In genomic region chr9:107521711-107522399, GRCm38 (mm10) we compare ENCODE assay signal across 8 mouse cellular contexts. TPM values are rescaled to one million over a fixed set of nuclear protein-coding genes. Genes with fewer than 3 reads are reported as not detected.
DNase-seq lines count a peak whose midpoint lies in the region; ATAC-seq and TF ChIP-seq lines count a peak whose summit lies in the region.

No protein-coding gene starts in this region.

- no peaks in the 10 kb centered on the region for H3K9me3 ChIP-seq in neural tube, embryonic 11.5 days (ENCODE audit: control insufficient read depth, low read length)
- no peaks in the 10 kb centered on the region for H3K9me3 ChIP-seq in forebrain, embryonic 10.5 days
- H3K9me3 ChIP-seq in limb, embryonic 15.5 days: no peaks in the 10 kb centered on the region

- H3K4me3 ChIP-seq in neural tube, embryonic 11.5 days (ENCODE audit: low read depth, low read length): no peak overlapping the region
- H3K4me3 ChIP-seq in forebrain, embryonic 10.5 days: peak overlapping the region; percentile 37
- no peak overlapping the region for H3K4me3 ChIP-seq in limb, embryonic 15.5 days
- no peak overlapping the region for H3K4me3 ChIP-seq in cerebellum, adult 2 months (replicated peaks; ENCODE audit: insufficient read depth, low read depth, low read length)

- H3K27ac ChIP-seq in neural tube, embryonic 11.5 days (ENCODE audit: low read depth, low read length): no peak overlapping the region
- H3K27ac ChIP-seq in forebrain, embryonic 10.5 days: peak overlapping the region; percentile 68
- no peak overlapping the region for H3K27ac ChIP-seq in limb, embryonic 15.5 days
- no peak overlapping the region for H3K27ac ChIP-seq in cerebellum, adult 2 months (ENCODE audit: insufficient read depth, low read length)

- DNase-seq in neural tube, embryonic 11.5 days (ENCODE audit: low spot score): no peak
- no peak for DNase-seq in neural tube, embryonic 10.5 days (ENCODE audit: extremely low spot score, low spot score)
- no peak for DNase-seq in forebrain, embryonic 10.5 days (ENCODE audit: extremely low spot score, low spot score)
- peak; percentile 77 for DNase-seq in retina, postnatal 1 day
- DNase-seq in cerebellum, adult 11-12 months: no peak
- no peak for DNase-seq in urinary bladder, postnatal 4 days (ENCODE audit: low spot score in 2 of 2)
- DNase-seq in cerebellum, adult 2 months: no peak

- peaks cover 5% of the 10 kb centered on the region; the same call in 1 of the 2 replicates for H3K4me1 ChIP-seq in neural tube, embryonic 11.5 days (ENCODE audit: control insufficient read depth, insufficient read depth, low read length)
- peaks cover 34% of the 10 kb centered on the region for H3K4me1 ChIP-seq in forebrain, embryonic 10.5 days
- H3K4me1 ChIP-seq in limb, embryonic 15.5 days: peaks cover 23% of the 10 kb centered on the region
- H3K4me1 ChIP-seq in cerebellum, adult 2 months (ENCODE audit: control insufficient read depth, insufficient read depth, low read length): no peaks in the 10 kb centered on the region

- 0 out of 2 replicates have a peak, but pooled peaks have one; percentile 22 for ATAC-seq in neural tube, embryonic 11.5 days (ENCODE audit: insufficient read depth, low FRiP score, low TSS enrichment)
- ATAC-seq in limb, embryonic 15.5 days (ENCODE audit: insufficient number of reproducible peaks, low FRiP score, low TSS enrichment, low read depth): no peak

- TF ChIP-seq POLR2A in cerebellum, adult 2 months (IDR thresholded peaks at IDR 0.05; ENCODE audit: borderline replicate concordance, insufficient read depth, low read length): no peak

- peaks cover 14% of the 10 kb centered on the region for H3K27me3 ChIP-seq in neural tube, embryonic 11.5 days (ENCODE audit: control insufficient read depth, insufficient read depth, low read length)
- H3K27me3 ChIP-seq in forebrain, embryonic 10.5 days (ENCODE audit: poor library complexity, severe bottlenecking): peaks cover 63% of the 10 kb centered on the region
- peaks cover 28% of the 10 kb centered on the region for H3K27me3 ChIP-seq in limb, embryonic 15.5 days
- H3K27me3 ChIP-seq in cerebellum, adult 2 months (ENCODE audit: control insufficient read depth, insufficient read depth, low read length): no peaks in the 10 kb centered on the region

- H3K9ac ChIP-seq in neural tube, embryonic 11.5 days (ENCODE audit: low read length): peak overlapping the region; percentile 27; the same call in 1 of the 2 replicates
- no peak overlapping the region for H3K9ac ChIP-seq in limb, embryonic 15.5 days

- H3K36me3 ChIP-seq in neural tube, embryonic 11.5 days (ENCODE audit: control insufficient read depth, insufficient read depth, low read length): no peaks in the 10 kb centered on the region
- H3K36me3 ChIP-seq in forebrain, embryonic 10.5 days (replicated peaks): no peaks in the 10 kb centered on the region
- H3K36me3 ChIP-seq in limb, embryonic 15.5 days: no peaks in the 10 kb centered on the region

- 34% methylated on average over 25 of the region's 25 CpGs for WGBS in neural tube, embryonic 11.5 days
- WGBS in forebrain, embryonic 10.5 days: 24% methylated on average over 25 of the region's 25 CpGs
- WGBS in limb, embryonic 15.5 days: 20% methylated on average over 25 of the region's 25 CpGs
- WGBS in cerebellum, adult 2 months: 58% methylated on average over 25 of the region's 25 CpGs

- H3K4me2 ChIP-seq in neural tube, embryonic 11.5 days (ENCODE audit: low read depth): peak overlapping the region; percentile 14; the same call in 1 of the 2 replicates
- peak overlapping the region; percentile 34 for H3K4me2 ChIP-seq in limb, embryonic 15.5 days

- no peak for TF ChIP-seq CTCF in cerebellum, adult 2 months (IDR thresholded peaks at IDR 0.05; ENCODE audit: borderline replicate concordance, insufficient read depth, low read depth, low read length)

RNA-seq across cellular contexts. Expression of gene Tmem115, which starts 11.9 kb away (rescaled TPM):
- polyA plus RNA-seq in neural tube, embryonic 11.5 days (2014; fragmentation: Nextera tagmentation; extraction: Ambion mirVana): 47.0 and 47.2 TPM in 2 replicates
- polyA plus RNA-seq in forebrain, embryonic 10.5 days (2016; fragmentation: Nextera tagmentation; extraction: Ambion mirVana): 33.0 and 35.8 TPM in 2 replicates
- polyA plus RNA-seq in limb, embryonic 15.5 days (2015; fragmentation: Nextera tagmentation; extraction: Ambion mirVana): 51.1 and 51.8 TPM in 2 replicates
- polyA plus RNA-seq in cerebellum, adult 2 months (2012; rRNA removed): 44.3 and 44.6 TPM in 2 replicates

RNA-seq across cellular contexts. Expression of gene Cyb561d2, which starts 20.1 kb away (rescaled TPM):
- polyA plus RNA-seq in neural tube, embryonic 11.5 days (2014; fragmentation: Nextera tagmentation; extraction: Ambion mirVana): 19.7 and 21.9 TPM in 2 replicates
- 20.4 and 21.0 TPM in 2 replicates for polyA plus RNA-seq in forebrain, embryonic 10.5 days (2016; fragmentation: Nextera tagmentation; extraction: Ambion mirVana)
- polyA plus RNA-seq in limb, embryonic 15.5 days (2015; fragmentation: Nextera tagmentation; extraction: Ambion mirVana): 25.9 and 26.0 TPM in 2 replicates
- 21.2 and 21.5 TPM in 2 replicates for polyA plus RNA-seq in cerebellum, adult 2 months (2012; rRNA removed)

RNA-seq across cellular contexts. Expression of gene Nprl2, which starts 20.2 kb away (rescaled TPM):
- polyA plus RNA-seq in neural tube, embryonic 11.5 days (2014; fragmentation: Nextera tagmentation; extraction: Ambion mirVana): 45.8 and 48.9 TPM in 2 replicates
- 36.7 and 37.3 TPM in 2 replicates for polyA plus RNA-seq in forebrain, embryonic 10.5 days (2016; fragmentation: Nextera tagmentation; extraction: Ambion mirVana)
- 40.4 and 44.1 TPM in 2 replicates for polyA plus RNA-seq in limb, embryonic 15.5 days (2015; fragmentation: Nextera tagmentation; extraction: Ambion mirVana)
- 64.1 and 70.7 TPM in 2 replicates for polyA plus RNA-seq in cerebellum, adult 2 months (2012; rRNA removed)

RNA-seq across cellular contexts. Expression of gene Zmynd10, which starts 25.2 kb away (rescaled TPM):
- 0.65 and 1.3 TPM in 2 replicates for polyA plus RNA-seq in neural tube, embryonic 11.5 days (2014; fragmentation: Nextera tagmentation; extraction: Ambion mirVana)
- 0.74 and 1.4 TPM in 2 replicates for polyA plus RNA-seq in forebrain, embryonic 10.5 days (2016; fragmentation: Nextera tagmentation; extraction: Ambion mirVana)
- 1.0 and 1.3 TPM in 2 replicates for polyA plus RNA-seq in limb, embryonic 15.5 days (2015; fragmentation: Nextera tagmentation; extraction: Ambion mirVana)
- polyA plus RNA-seq in cerebellum, adult 2 months (2012; rRNA removed): 1.6 and 2.3 TPM in 2 replicates

RNA-seq across cellular contexts. Expression of gene Rassf1, which starts 29.5 kb away (rescaled TPM):
- 38.5 and 41.3 TPM in 2 replicates for polyA plus RNA-seq in neural tube, embryonic 11.5 days (2014; fragmentation: Nextera tagmentation; extraction: Ambion mirVana)
- polyA plus RNA-seq in forebrain, embryonic 10.5 days (2016; fragmentation: Nextera tagmentation; extraction: Ambion mirVana): 57.4 and 59.6 TPM in 2 replicates
- 89.7 and 95.4 TPM in 2 replicates for polyA plus RNA-seq in limb, embryonic 15.5 days (2015; fragmentation: Nextera tagmentation; extraction: Ambion mirVana)
- 30.3 and 32.3 TPM in 2 replicates for polyA plus RNA-seq in cerebellum, adult 2 months (2012; rRNA removed)
